Mouse (Mus musculus) heart, embryonic 14.5 days (tissue): ENCODE results near the gene Hspa12a. TPM values are rescaled to one million over a fixed set of nuclear protein-coding genes. Genes with fewer than 3 reads are reported as not detected.

Experiments
- ATAC-seq: fragments of 200-750 bp; cut with Nextera tagmentation; 2 replicates; pipeline ENCODE4 v1.8.0; 2017; ENCODE audit warnings: low read depth, moderate TSS enrichment; ENCODE audit not compliant: insufficient number of reproducible peaks, insufficient read depth, low FRiP score
- H3K27ac ChIP-seq, 2 experiments: fragments of 200-500 bp in 1 of 2; fragments of 300-500 bp in 1 of 2; sonication (generic) in 1 of 2; replicated peaks in 1 of 2; 2 replicates each; pipeline ENCODE4 v1.5.1; 2012 to 2014; ENCODE audit warnings: low read depth in 2 of 2, low read length in 2 of 2, control low read depth in 1 of 2, mild to moderate bottlenecking in 1 of 2, mixed read lengths in 1 of 2; ENCODE audit not compliant: control insufficient read depth in 1 of 2, insufficient read depth in 1 of 2
- H3K27me3 ChIP-seq: fragments of 300-500 bp; sonication (generic); 2 replicates; pipeline ENCODE4 v1.6.1; 2014; ENCODE audit warnings: mild to moderate bottlenecking, low read length, control low read depth; ENCODE audit not compliant: control insufficient read depth, insufficient read depth
- H3K36me3 ChIP-seq: fragments of 300-500 bp; sonication (generic); 2 replicates; pipeline ENCODE4 v1.6.1; 2014; ENCODE audit warnings: mild to moderate bottlenecking, control low read depth, low read length, mixed read lengths; ENCODE audit not compliant: control insufficient read depth, insufficient read depth
- H3K4me1 ChIP-seq, 2 experiments: fragments of 200-500 bp in 1 of 2; fragments of 300-500 bp in 1 of 2; sonication (generic) in 1 of 2; 2 replicates each; pipeline ENCODE4 v1.6.1; 2012 to 2014; ENCODE audit warnings: low read length in 2 of 2, control low read depth in 1 of 2, mixed read lengths in 1 of 2; ENCODE audit not compliant: control insufficient read depth in 2 of 2, insufficient read depth in 2 of 2
- H3K4me2 ChIP-seq: fragments of 300-500 bp; sonication (generic); 2 replicates; pipeline ENCODE4 v1.6.1; 2014; ENCODE audit warnings: mild to moderate bottlenecking, low read length
- H3K4me3 ChIP-seq, 2 experiments: fragments of 200-500 bp in 1 of 2; fragments of 300-500 bp in 1 of 2; sonication (generic) in 1 of 2; 2 replicates each; pipeline ENCODE4 v1.5.1; 2012 to 2014; ENCODE audit warnings: low read length in 2 of 2, mild to moderate bottlenecking in 2 of 2, control low read depth in 1 of 2, low read depth in 1 of 2, moderate library complexity in 1 of 2; ENCODE audit not compliant: control insufficient read depth in 1 of 2, insufficient read depth in 1 of 2
- H3K9ac ChIP-seq: fragments of 300-500 bp; sonication (generic); 2 replicates; pipeline ENCODE4 v1.6.1; 2014; ENCODE audit warnings: mild to moderate bottlenecking, low read length
- H3K9me3 ChIP-seq: fragments of 300-500 bp; sonication (generic); 2 replicates; pipeline ENCODE4 v1.6.1; 2016; ENCODE audit warnings: low read length, control low read depth; ENCODE audit not compliant: control insufficient read depth
- WGBS: fragments of 180-500 bp; shearing (Covaris S2); extraction: QIAGEN DNeasy Blood & Tissue Kit; methylation state at CpG from one replicate; pipeline ENCODE4 v1.1.7; 2014; 5-methylcytosine and 5-hydroxymethylcytosine counted together
- polyA plus RNA-seq: library from polyadenylated mRNA; unstranded; fragments of >200 nt; fragmentation: Nextera tagmentation; extraction: Ambion mirVana; gene quantifications from 2 replicates; pipeline ENCODE4 v1.2.1, GENCODE M21; 2014

Hspa12a gene
- polyA plus RNA-seq, 1 experiment from 2014 or later: 8.4 TPM

GRCm38 (mm10) chr19:58933062-58933461 lies 10.4 kb downstream of the Hspa12a start:
- Histone ChIP-seq H3K36me3 (no peaks in the 10 kb centered on the region), H3K4me2 (no peak overlapping the region), H3K9ac (no peak overlapping the region), H3K27me3 (peaks cover 32% of the 10 kb centered on the region), H3K4me1 (no peaks in the 10 kb centered on the region), H3K4me3 (no peak overlapping the region), H3K9me3 (no peaks in the 10 kb centered on the region), H3K27ac (no peak overlapping the region)
- WGBS: 20% methylated on average over 4 of the region's 4 CpGs
- ATAC-seq: no peak

- Histone ChIP-seq H3K36me3 (no peaks in the 10 kb centered on the region), H3K9ac (no peak overlapping the region), H3K4me2 (no peak overlapping the region), H3K27me3 (peaks cover 32% of the 10 kb centered on the region), H3K9me3 (no peaks in the 10 kb centered on the region), H3K4me3 (no peak overlapping the region), H3K4me1 (no peaks in the 10 kb centered on the region), H3K27ac (no peak overlapping the region)
- WGBS: 39% methylated on average over 16 of the region's 16 CpGs
- ATAC-seq: no peak
These were observed 12.2 kb downstream of the Hspa12a start for GRCm38 (mm10) chr19:58931081-58931800.

GRCm38 (mm10) chr19:58919148-58919547 lies 24.3 kb downstream of the Hspa12a start:
- no peaks in the 10 kb centered on the region for H3K9me3 ChIP-seq
- 0 out of 4 replicates have a peak, but pooled peaks cover 0 to 5% of the 10 kb centered on the region in 2 experiments for H3K4me1 ChIP-seq
- WGBS: 19% methylated on average over 7 of the region's 7 CpGs
- peak overlapping the region in 1 of 2 experiments; percentile 32; a peak in 2 of 4 replicates for H3K4me3 ChIP-seq
- H3K9ac ChIP-seq: 0 out of 2 replicates have a peak overlapping the region, but pooled peaks have one; percentile 63
- ATAC-seq: no peak
- H3K27ac ChIP-seq: no peak overlapping the region
- peaks cover 17% of the 10 kb centered on the region for H3K27me3 ChIP-seq
- H3K36me3 ChIP-seq: no peaks in the 10 kb centered on the region
- H3K4me2 ChIP-seq: peak overlapping the region; percentile 65

- H3K9ac ChIP-seq: peak overlapping the region; percentile 63
- 0 out of 4 replicates have a peak, but pooled peaks cover 0 to 5% of the 10 kb centered on the region in 2 experiments for H3K4me1 ChIP-seq
- H3K4me3 ChIP-seq: peak overlapping the region; percentile 26 to 32; a peak in 3 of 4 replicates
- H3K4me2 ChIP-seq: peak overlapping the region; percentile 65
- H3K36me3 ChIP-seq: no peaks in the 10 kb centered on the region
- no peak overlapping the region for H3K27ac ChIP-seq
- H3K27me3 ChIP-seq: peaks cover 20% of the 10 kb centered on the region
- H3K9me3 ChIP-seq: no peaks in the 10 kb centered on the region
- ATAC-seq: no peak
- 7% methylated on average over 11 of the region's 11 CpGs for WGBS
These were observed 24.9 kb downstream of the Hspa12a start for GRCm38 (mm10) chr19:58918597-58918996.

- 73% methylated on average over 6 of the region's 6 CpGs for WGBS
- Histone ChIP-seq H3K27me3 (peaks cover 14% of the 10 kb centered on the region; the same call in 1 of the 2 replicates), H3K4me3 (no peak overlapping the region), H3K9ac (no peak overlapping the region), H3K36me3 (no peaks in the 10 kb centered on the region), H3K9me3 (no peaks in the 10 kb centered on the region), H3K4me2 (no peak overlapping the region), H3K27ac (no peak overlapping the region), H3K4me1 (peaks cover 2 to 6% of the 10 kb centered on the region in 2 experiments; a peak in 2 of 4 replicates)
- ATAC-seq: no peak
These were observed 30.2 kb downstream of the Hspa12a start for GRCm38 (mm10) chr19:58913301-58913700.

GRCm38 (mm10) chr19:58911386-58911785 lies 32.1 kb downstream of the Hspa12a start:
- H3K27ac ChIP-seq: no peak overlapping the region
- ATAC-seq: no peak

GRCm38 (mm10) chr19:58910941-58911368 lies 32.5 kb downstream of the Hspa12a start:
- peak overlapping the region; percentile 66 for H3K4me2 ChIP-seq
- ATAC-seq: no peak; the same call in 1 of the 2 replicates
- H3K9me3 ChIP-seq: no peaks in the 10 kb centered on the region
- H3K36me3 ChIP-seq: no peaks in the 10 kb centered on the region
- H3K4me3 ChIP-seq: peak overlapping the region; percentile 37 to 40
- H3K27me3 ChIP-seq: 0 out of 2 replicates have a peak, but pooled peaks cover 11% of the 10 kb centered on the region
- 4% methylated on average over 11 of the region's 11 CpGs for WGBS
- no peak overlapping the region for H3K27ac ChIP-seq
- peaks cover 2 to 6% of the 10 kb centered on the region in 2 experiments; a peak in 2 of 4 replicates for H3K4me1 ChIP-seq
- H3K9ac ChIP-seq: peak overlapping the region; percentile 60

More at GRCm38 (mm10) chr19:58911386-58911785, 32.1 kb downstream of the Hspa12a start:
- 0 out of 2 replicates have a peak, but pooled peaks cover 11% of the 10 kb centered on the region for H3K27me3 ChIP-seq
- H3K4me2 ChIP-seq: peak overlapping the region; percentile 66
- H3K9ac ChIP-seq: peak overlapping the region; percentile 60
- H3K36me3 ChIP-seq: no peaks in the 10 kb centered on the region
- H3K4me3 ChIP-seq: peak overlapping the region; percentile 37 to 40
- WGBS: 12% methylated on average over 9 of the region's 9 CpGs
- peaks cover 2 to 6% of the 10 kb centered on the region in 2 experiments; a peak in 2 of 4 replicates for H3K4me1 ChIP-seq
- no peaks in the 10 kb centered on the region for H3K9me3 ChIP-seq
